Mouse (Mus musculus) C2C12 (cell line): ENCODE results near the gene Sec61b.

Experiments used
- CEBPB ChIP-seq: IDR thresholded peaks from one replicate; pipeline ENCODE4 v1.6.1; 2011; ENCODE audit warnings: low read depth, mild to moderate bottlenecking, control low read depth, moderate library complexity
- CTCF ChIP-seq: IDR thresholded peaks from one replicate; pipeline ENCODE4 v1.5.1; 2011; ENCODE audit not compliant: control insufficient read depth, insufficient read depth, insufficient read length
- MAX ChIP-seq: IDR thresholded peaks from one replicate; pipeline ENCODE4 v1.6.1; 2011; ENCODE audit warnings: mild to moderate bottlenecking, control low read depth
- USF1 ChIP-seq: IDR thresholded peaks from one replicate; pipeline ENCODE4 v1.6.1; 2011; ENCODE audit warnings: low read depth, mild to moderate bottlenecking, control low read depth, moderate library complexity

DNA sequence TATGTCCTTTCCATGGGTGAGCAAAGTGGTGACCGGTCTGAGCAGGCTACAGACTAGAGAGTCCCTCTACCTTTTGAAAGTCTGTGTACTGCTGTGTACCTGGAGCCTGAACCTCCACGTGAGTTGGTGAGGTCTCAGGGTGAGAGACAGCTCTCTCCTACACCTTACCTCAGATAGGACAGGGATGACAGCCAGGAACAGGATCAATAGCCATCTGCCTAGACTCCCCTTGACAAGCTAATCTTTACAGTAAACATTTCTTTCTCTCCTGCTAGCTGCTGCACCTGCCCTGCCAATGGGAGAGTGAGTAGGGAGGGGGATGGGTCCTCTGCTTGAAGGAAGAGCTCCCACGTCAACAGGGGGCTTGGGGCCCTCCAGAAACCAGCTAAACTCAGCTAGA is 46.9 kb upstream of the Sec61b start:
- no peak for TF ChIP-seq CTCF
- TF ChIP-seq MAX, result no peak
- TF ChIP-seq USF1, result no peak
- TF ChIP-seq CEBPB, result no peak
